Mouse (Mus musculus) left cerebral cortex, adult 18-20 months (tissue): Measurements from ENCODE around the gene AC192777.2. TPM values are rescaled to one million over a fixed set of nuclear protein-coding genes. Genes with fewer than 3 reads are reported as not detected.
"Not testable (repeated sequence)": the region's sequence is repeated elsewhere in the genome, so short reads cannot be mapped to it uniquely, and the experiment has no call there.

ENCODE experiments used
- DNase-seq, 2 experiments: peaks; one replicate each; pipeline ENCODE4 v3.0.0; 2021 to 2022; ENCODE audit warnings: low spot score in 2 of 2, mixed read lengths in 1 of 2
- long read RNA-seq, 2 experiments: library from polyadenylated mRNA; stranded (forward); transcript quantifications; one replicate each; pipeline ENCODE4 v2.0.0; 2021
- microRNA-seq, 2 experiments: library from miRNA; unstranded; fragments of <30 nt; microRNA quantifications; one replicate each; pipeline ENCODE4 v1.2.0; 2021
- total RNA-seq, 2 experiments: library from RNA; stranded (reverse); gene quantifications; 2 replicates each; pipeline ENCODE4 v1.2.3; 2021

The AC192777.2 gene
- not detected for total RNA-seq
- long read RNA-seq, experiment 1, result 0 reads
- long read RNA-seq, experiment 2, result 0 reads

- DNase-seq, result not testable (repeated sequence)
These were observed at the start of gene AC192777.2 for GRCm38 (mm10) chr17:40095150-40095549. Gene AC192777.2, plus strand, starts transcription at chr17:40095450.

GRCm38 (mm10) chr17:40116172-40116571 lies 20.9 kb downstream of the AC192777.2 start:
- DNase-seq, result not testable (repeated sequence)

GRCm38 (mm10) chr17:40116877-40117276 lies 21.6 kb downstream of the AC192777.2 start:
- DNase-seq, result peak; percentile 9 to 12

Small RNAs within 50 kb of the gene (microRNA-seq; reads per million reads assigned to microRNA genes)
- 0 reads per million in 2 experiments for gene Gm26376

Other genes with a start within 250 kb of the AC192777.2 start
- gene Esp38, start 144.9 kb upstream of the AC192777.2 start, total RNA-seq, result not detected
- gene Pgk2, start 113.2 kb downstream of the AC192777.2 start, total RNA-seq, result not detected
- not detected for gene Crisp3, start 146.8 kb downstream of the AC192777.2 start, total RNA-seq
- not detected for gene Crisp1, start 223.8 kb downstream of the AC192777.2 start, total RNA-seq